Mouse (Mus musculus) hindbrain, embryonic 10.5 days (tissue): ENCODE results near the gene Bhlhe40. TPM values are rescaled to one million over a fixed set of nuclear protein-coding genes. Genes with fewer than 3 reads are reported as not detected.

Experiments used
- DNase-seq: peaks from one replicate; pipeline ENCODE4 v3.0.0-alpha.2; 2017; ENCODE audit warnings: low spot score
- H3K27ac ChIP-seq: fragments of 300-500 bp; sonication (generic); 2 replicates; pipeline ENCODE4 v1.5.1; 2016; ENCODE audit warnings: mild to moderate bottlenecking, moderate library complexity
- H3K27me3 ChIP-seq: fragments of 300-500 bp; sonication (generic); 2 replicates; pipeline ENCODE4 v1.6.1; 2016; ENCODE audit warnings: mild to moderate bottlenecking; ENCODE audit not compliant: poor library complexity, insufficient read depth, severe bottlenecking
- H3K36me3 ChIP-seq: fragments of 300-500 bp; sonication (generic); 2 replicates; pipeline ENCODE4 v1.6.1; 2016; ENCODE audit warnings: mild to moderate bottlenecking, moderate library complexity
- H3K4me1 ChIP-seq: fragments of 300-500 bp; sonication (generic); replicated peaks from 2 replicates; pipeline ENCODE4 v1.6.1; 2016; ENCODE audit warnings: mild to moderate bottlenecking
- H3K4me3 ChIP-seq: fragments of 300-500 bp; sonication (generic); 2 replicates; pipeline ENCODE4 v1.5.1; 2016; ENCODE audit warnings: mild to moderate bottlenecking, moderate library complexity
- H3K9me3 ChIP-seq: fragments of 300-500 bp; sonication (generic); 2 replicates; pipeline ENCODE4 v1.6.1; 2016; ENCODE audit warnings: mild to moderate bottlenecking, moderate library complexity
- WGBS: fragments of 180-500 bp; shearing (Covaris S2); methylation state at CpG from one replicate; pipeline ENCODE4 v1.1.7; 2016; 5-methylcytosine and 5-hydroxymethylcytosine counted together
- polyA plus RNA-seq: library from polyadenylated mRNA; unstranded; fragments of >200 nt; fragmentation: Nextera tagmentation; extraction: Ambion mirVana; gene quantifications from 2 replicates; pipeline ENCODE4 v1.2.1, GENCODE M21; 2016

Bhlhe40 gene
- polyA plus RNA-seq: 1.7 and 1.9 TPM in 2 replicates

GRCm38 (mm10) chr6:108660206-108660877 lies at the start of gene Bhlhe40:
Gene Bhlhe40 (plus strand): TSS chr6:108660629.
- Histone ChIP-seq H3K4me3 (peak within 1 kb of the TSS; percentile 64), H3K27ac (peak within 1 kb of the TSS; percentile 87), H3K4me1 (peaks cover 34% of the 10 kb centered on the region), H3K36me3 (0 out of 2 replicates have a peak, but pooled peaks cover 5% of the 10 kb centered on the region), H3K27me3 (peaks cover 71% of the 10 kb centered on the region), H3K9me3 (no peaks in the 10 kb centered on the region)
- DNase-seq: peak; percentile 78
- WGBS: under 1% methylated on average over 39 of the region's 43 CpGs

GRCm38 (mm10) chr6:108611663-108612062 lies 48.8 kb upstream of the Bhlhe40 start:
- H3K36me3 ChIP-seq: no peaks in the 10 kb centered on the region
- no peak overlapping the region for H3K27ac ChIP-seq
- H3K9me3 ChIP-seq: no peaks in the 10 kb centered on the region
- no peak for DNase-seq
- H3K4me1 ChIP-seq: no peaks in the 10 kb centered on the region
- WGBS: 80% methylated on average over 3 of the region's 3 CpGs
- H3K4me3 ChIP-seq: no peak overlapping the region
- H3K27me3 ChIP-seq: no peaks in the 10 kb centered on the region

- Histone ChIP-seq H3K4me3 (no peak overlapping the region), H3K27me3 (no peaks in the 10 kb centered on the region), H3K27ac (no peak overlapping the region), H3K4me1 (no peaks in the 10 kb centered on the region), H3K36me3 (no peaks in the 10 kb centered on the region), H3K9me3 (no peaks in the 10 kb centered on the region)
- DNase-seq: no peak
- 93% methylated on average over 10 of the region's 10 CpGs for WGBS
These were observed 42.4 kb upstream of the Bhlhe40 start for GRCm38 (mm10) chr6:108618025-108618424.

- H3K9me3 ChIP-seq: no peaks in the 10 kb centered on the region
- no peak overlapping the region for H3K27ac ChIP-seq
- 86% methylated on average over 4 of the region's 4 CpGs for WGBS
- H3K4me1 ChIP-seq: no peaks in the 10 kb centered on the region
- H3K4me3 ChIP-seq: no peak overlapping the region
- H3K27me3 ChIP-seq: no peaks in the 10 kb centered on the region
- no peak for DNase-seq
- H3K36me3 ChIP-seq: no peaks in the 10 kb centered on the region
These were observed 37.3 kb upstream of the Bhlhe40 start for GRCm38 (mm10) chr6:108623028-108623565.

GRCm38 (mm10) chr6:108624915-108625314 lies 35.5 kb upstream of the Bhlhe40 start:
- Histone ChIP-seq H3K27ac (no peak overlapping the region), H3K4me3 (no peak overlapping the region), H3K27me3 (no peaks in the 10 kb centered on the region), H3K36me3 (no peaks in the 10 kb centered on the region), H3K4me1 (no peaks in the 10 kb centered on the region), H3K9me3 (0 out of 2 replicates have a peak, but pooled peaks cover 3% of the 10 kb centered on the region)
- no peak for DNase-seq
- WGBS: 86% methylated on average over 4 of the region's 4 CpGs

- H3K4me3 ChIP-seq: no peak overlapping the region
- no peaks in the 10 kb centered on the region for H3K27me3 ChIP-seq
- no peak for DNase-seq
- H3K9me3 ChIP-seq: 0 out of 2 replicates have a peak, but pooled peaks cover 3% of the 10 kb centered on the region
- H3K4me1 ChIP-seq: no peaks in the 10 kb centered on the region
- no peak overlapping the region for H3K27ac ChIP-seq
- H3K36me3 ChIP-seq: no peaks in the 10 kb centered on the region
These were observed 29.7 kb upstream of the Bhlhe40 start for GRCm38 (mm10) chr6:108630701-108631100.

- H3K36me3 ChIP-seq: no peaks in the 10 kb centered on the region
- H3K4me1 ChIP-seq: no peaks in the 10 kb centered on the region
- no peak for DNase-seq
- no peaks in the 10 kb centered on the region for H3K9me3 ChIP-seq
- H3K27ac ChIP-seq: no peak overlapping the region
- H3K4me3 ChIP-seq: no peak overlapping the region
- no peaks in the 10 kb centered on the region for H3K27me3 ChIP-seq
- WGBS: 86% methylated on average over 6 of the region's 6 CpGs
These were observed 22.1 kb upstream of the Bhlhe40 start for GRCm38 (mm10) chr6:108638157-108638833.

- no peak for DNase-seq
- Histone ChIP-seq H3K4me1 (peaks cover 4% of the 10 kb centered on the region; the same call in 1 of the 2 replicates), H3K4me3 (no peak overlapping the region), H3K36me3 (no peaks in the 10 kb centered on the region), H3K9me3 (no peaks in the 10 kb centered on the region), H3K27me3 (no peaks in the 10 kb centered on the region), H3K27ac (no peak overlapping the region)
- WGBS: 84% methylated on average over 7 of the region's 7 CpGs
These were observed 18.4 kb upstream of the Bhlhe40 start for GRCm38 (mm10) chr6:108642020-108642419.

- H3K4me1 ChIP-seq: peaks cover 7% of the 10 kb centered on the region; the same call in 1 of the 2 replicates
- H3K27me3 ChIP-seq: no peaks in the 10 kb centered on the region
- H3K36me3 ChIP-seq: no peaks in the 10 kb centered on the region
- no peak for DNase-seq
- WGBS: 66% methylated on average over 6 of the region's 6 CpGs
- H3K4me3 ChIP-seq: no peak overlapping the region
- no peak overlapping the region for H3K27ac ChIP-seq
- H3K9me3 ChIP-seq: no peaks in the 10 kb centered on the region
These were observed 17.4 kb upstream of the Bhlhe40 start for GRCm38 (mm10) chr6:108643035-108643434.

GRCm38 (mm10) chr6:108644311-108644710 lies 16.1 kb upstream of the Bhlhe40 start:
- 57% methylated on average over 5 of the region's 5 CpGs for WGBS
- no peaks in the 10 kb centered on the region for H3K27me3 ChIP-seq
- H3K4me3 ChIP-seq: no peak overlapping the region
- H3K27ac ChIP-seq: no peak overlapping the region
- no peaks in the 10 kb centered on the region for H3K9me3 ChIP-seq
- no peaks in the 10 kb centered on the region for H3K36me3 ChIP-seq
- no peak for DNase-seq
- peaks cover 9% of the 10 kb centered on the region; the same call in 1 of the 2 replicates for H3K4me1 ChIP-seq

GRCm38 (mm10) chr6:108647094-108647493 lies 13.3 kb upstream of the Bhlhe40 start:
- H3K36me3 ChIP-seq: no peaks in the 10 kb centered on the region
- no peak overlapping the region for H3K27ac ChIP-seq
- peaks cover 9% of the 10 kb centered on the region; the same call in 1 of the 2 replicates for H3K4me1 ChIP-seq
- no peaks in the 10 kb centered on the region for H3K27me3 ChIP-seq
- H3K9me3 ChIP-seq: no peaks in the 10 kb centered on the region
- WGBS: 55% methylated on average over 3 of the region's 3 CpGs
- H3K4me3 ChIP-seq: no peak overlapping the region
- DNase-seq: no peak

GRCm38 (mm10) chr6:108648072-108648471 lies 12.4 kb upstream of the Bhlhe40 start:
- 44% methylated on average over 6 of the region's 6 CpGs for WGBS
- H3K4me1 ChIP-seq: peaks cover 9% of the 10 kb centered on the region; the same call in 1 of the 2 replicates
- no peaks in the 10 kb centered on the region for H3K27me3 ChIP-seq
- H3K9me3 ChIP-seq: no peaks in the 10 kb centered on the region
- H3K4me3 ChIP-seq: no peak overlapping the region
- no peaks in the 10 kb centered on the region for H3K36me3 ChIP-seq
- DNase-seq: no peak
- no peak overlapping the region for H3K27ac ChIP-seq

- Histone ChIP-seq H3K27ac (no peak overlapping the region), H3K27me3 (peaks cover 28% of the 10 kb centered on the region), H3K9me3 (no peaks in the 10 kb centered on the region), H3K36me3 (no peaks in the 10 kb centered on the region), H3K4me1 (peaks cover 29% of the 10 kb centered on the region), H3K4me3 (no peak overlapping the region)
- WGBS: 58% methylated on average over 2 of the region's 2 CpGs
- DNase-seq: no peak
These were observed 4.6 kb upstream of the Bhlhe40 start for GRCm38 (mm10) chr6:108655861-108656260.
